Mouse (Mus musculus) midbrain, embryonic 11.5 days (tissue): ENCODE data around the gene Arhgef10l. TPM values are rescaled to one million over a fixed set of nuclear protein-coding genes. Genes with fewer than 3 reads are reported as not detected.

Experiments used
- ATAC-seq: fragments of 200-750 bp; cut with Nextera tagmentation; 2 replicates; pipeline ENCODE4 v1.8.0; 2017; ENCODE audit warnings: moderate TSS enrichment, moderate library complexity; ENCODE audit not compliant: low FRiP score
- DNase-seq: peaks from one replicate; pipeline ENCODE4 v3.0.0; 2015; ENCODE audit warnings: low spot score; ENCODE audit errors: missing footprints
- H3K27ac ChIP-seq: fragments of 300-500 bp; sonication (generic); 2 replicates; pipeline ENCODE4 v1.5.1; 2014; ENCODE audit warnings: low read depth, low read length
- H3K27me3 ChIP-seq: fragments of 300-500 bp; sonication (generic); 2 replicates; pipeline ENCODE4 v1.6.1; 2014; ENCODE audit warnings: mild to moderate bottlenecking, low read length, moderate library complexity, mixed read lengths; ENCODE audit not compliant: control insufficient read depth, insufficient read depth
- H3K36me3 ChIP-seq: fragments of 300-500 bp; sonication (generic); 2 replicates; pipeline ENCODE4 v1.6.1; 2014; ENCODE audit warnings: mild to moderate bottlenecking, low read length, moderate library complexity, mixed read lengths; ENCODE audit not compliant: control insufficient read depth, insufficient read depth
- H3K4me1 ChIP-seq: fragments of 300-500 bp; sonication (generic); 2 replicates; pipeline ENCODE4 v1.6.1; 2014; ENCODE audit warnings: low read length; ENCODE audit not compliant: control insufficient read depth, insufficient read depth
- H3K4me2 ChIP-seq: fragments of 300-500 bp; sonication (generic); 2 replicates; pipeline ENCODE4 v1.6.1; 2014; ENCODE audit warnings: mild to moderate bottlenecking, moderate library complexity
- H3K4me3 ChIP-seq: fragments of 300-500 bp; sonication (generic); 2 replicates; pipeline ENCODE4 v1.5.1; 2014; ENCODE audit warnings: low read depth, low read length
- H3K9ac ChIP-seq: fragments of 300-500 bp; sonication (generic); 2 replicates; pipeline ENCODE4 v1.6.1; 2014; ENCODE audit warnings: low read length
- H3K9me3 ChIP-seq: fragments of 300-500 bp; sonication (generic); 2 replicates; pipeline ENCODE4 v1.6.1; 2016; ENCODE audit warnings: low read length; ENCODE audit not compliant: control insufficient read depth
- WGBS: fragments of 180-500 bp; shearing (Covaris S2); extraction: QIAGEN DNeasy Blood & Tissue Kit; methylation state at CpG from one replicate; pipeline ENCODE4 v1.1.7; 2014; 5-methylcytosine and 5-hydroxymethylcytosine counted together
- polyA plus RNA-seq: library from polyadenylated mRNA; unstranded; fragments of >200 nt; fragmentation: Nextera tagmentation; extraction: Ambion mirVana; gene quantifications from 2 replicates; pipeline ENCODE4 v1.2.1, GENCODE M21; 2014

Gene Arhgef10l
- polyA plus RNA-seq, 1 experiment from 2014 or later: 18.5 TPM

GRCm38 (mm10) chr4:140684881-140685303 is 19.1 kb upstream of the Arhgef10l start:
- Histone ChIP-seq H3K27me3 (no peaks in the 10 kb centered on the region), H3K4me3 (no peak overlapping the region), H3K9ac (no peak overlapping the region), H3K4me2 (no peak overlapping the region), H3K27ac (no peak overlapping the region), H3K4me1 (peaks cover 11% of the 10 kb centered on the region), H3K9me3 (no peaks in the 10 kb centered on the region), H3K36me3 (no peaks in the 10 kb centered on the region)
- DNase-seq (no peak), ATAC-seq (no peak)
- 54% methylated on average over 6 of the region's 6 CpGs for WGBS

- ATAC-seq: no peak
- Histone ChIP-seq H3K4me1 (peaks cover 11% of the 10 kb centered on the region), H3K9me3 (no peaks in the 10 kb centered on the region), H3K4me3 (no peak overlapping the region), H3K9ac (peak overlapping the region; percentile 27), H3K4me2 (no peak overlapping the region), H3K36me3 (no peaks in the 10 kb centered on the region), H3K27ac (peak overlapping the region; percentile 6; the same call in 1 of the 2 replicates), H3K27me3 (no peaks in the 10 kb centered on the region)
- DNase-seq: no peak
- WGBS: 27% methylated on average over 16 of the region's 16 CpGs
Measured at GRCm38 (mm10) chr4:140684141-140684871, 18.5 kb upstream of the Arhgef10l start.

DNA sequence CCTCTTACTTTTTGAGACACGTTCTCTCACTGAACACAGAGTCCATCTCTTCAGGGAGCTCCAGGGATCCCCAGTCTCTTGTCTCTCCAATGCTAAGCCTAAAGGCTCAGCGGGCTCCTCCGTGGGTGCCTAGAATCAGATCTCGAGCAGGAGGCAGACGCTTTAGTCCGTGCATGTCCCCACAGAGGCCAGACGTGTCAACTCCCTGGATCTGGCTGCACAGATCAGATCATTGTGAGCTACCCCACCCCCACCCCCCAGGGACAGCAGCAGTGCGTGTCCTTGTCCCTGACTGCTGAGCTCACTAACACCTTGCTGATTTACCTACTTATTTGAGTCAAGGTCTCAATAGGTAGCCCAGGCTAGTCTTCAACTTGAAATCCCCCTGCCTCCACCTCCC is 17.8 kb upstream of the Arhgef10l start:
- Histone ChIP-seq H3K9ac (no peak overlapping the region), H3K27me3 (no peaks in the 10 kb centered on the region), H3K36me3 (no peaks in the 10 kb centered on the region), H3K4me1 (peaks cover 11% of the 10 kb centered on the region), H3K9me3 (no peaks in the 10 kb centered on the region), H3K4me3 (no peak overlapping the region), H3K4me2 (no peak overlapping the region; the same call in 1 of the 2 replicates), H3K27ac (peak overlapping the region; percentile 6; the same call in 1 of the 2 replicates)
- WGBS: 52% methylated on average over 8 of the region's 8 CpGs
- ATAC-seq (no peak), DNase-seq (no peak)

GRCm38 (mm10) chr4:140680731-140681397 is 15.1 kb upstream of the Arhgef10l start:
- ATAC-seq (no peak), DNase-seq (no peak)
- Histone ChIP-seq H3K4me3 (no peak overlapping the region), H3K27ac (no peak overlapping the region), H3K27me3 (no peaks in the 10 kb centered on the region), H3K4me2 (no peak overlapping the region), H3K36me3 (no peaks in the 10 kb centered on the region), H3K9ac (no peak overlapping the region), H3K9me3 (no peaks in the 10 kb centered on the region), H3K4me1 (peaks cover 11% of the 10 kb centered on the region)
- WGBS: 66% methylated on average over 8 of the region's 8 CpGs

GRCm38 (mm10) chr4:140679723-140680380 is 14.0 kb upstream of the Arhgef10l start:
- Histone ChIP-seq H3K9me3 (no peaks in the 10 kb centered on the region), H3K27ac (no peak overlapping the region), H3K4me3 (no peak overlapping the region), H3K36me3 (no peaks in the 10 kb centered on the region), H3K4me2 (peak overlapping the region; percentile 20; the same call in 1 of the 2 replicates), H3K27me3 (no peaks in the 10 kb centered on the region), H3K9ac (no peak overlapping the region), H3K4me1 (peaks cover 11% of the 10 kb centered on the region)
- ATAC-seq (0 out of 2 replicates have a peak, but pooled peaks have one; percentile 44), DNase-seq (peak; percentile 95)
- 32% methylated on average over 16 of the region's 18 CpGs for WGBS

- ATAC-seq (0 out of 2 replicates have a peak, but pooled peaks have one; percentile 12), DNase-seq (no peak)
- H3K9ac ChIP-seq: no peak overlapping the region
- no peaks in the 10 kb centered on the region for H3K9me3 ChIP-seq
- H3K27me3 ChIP-seq: no peaks in the 10 kb centered on the region
- no peaks in the 10 kb centered on the region for H3K36me3 ChIP-seq
- H3K27ac ChIP-seq: no peak overlapping the region
- no peak overlapping the region for H3K4me3 ChIP-seq
- 13% methylated on average over 5 of the region's 5 CpGs for WGBS
- H3K4me1 ChIP-seq: peaks cover 5% of the 10 kb centered on the region
- no peak overlapping the region for H3K4me2 ChIP-seq
Measured at GRCm38 (mm10) chr4:140679038-140679437, 13.2 kb upstream of the Arhgef10l start.

DNA sequence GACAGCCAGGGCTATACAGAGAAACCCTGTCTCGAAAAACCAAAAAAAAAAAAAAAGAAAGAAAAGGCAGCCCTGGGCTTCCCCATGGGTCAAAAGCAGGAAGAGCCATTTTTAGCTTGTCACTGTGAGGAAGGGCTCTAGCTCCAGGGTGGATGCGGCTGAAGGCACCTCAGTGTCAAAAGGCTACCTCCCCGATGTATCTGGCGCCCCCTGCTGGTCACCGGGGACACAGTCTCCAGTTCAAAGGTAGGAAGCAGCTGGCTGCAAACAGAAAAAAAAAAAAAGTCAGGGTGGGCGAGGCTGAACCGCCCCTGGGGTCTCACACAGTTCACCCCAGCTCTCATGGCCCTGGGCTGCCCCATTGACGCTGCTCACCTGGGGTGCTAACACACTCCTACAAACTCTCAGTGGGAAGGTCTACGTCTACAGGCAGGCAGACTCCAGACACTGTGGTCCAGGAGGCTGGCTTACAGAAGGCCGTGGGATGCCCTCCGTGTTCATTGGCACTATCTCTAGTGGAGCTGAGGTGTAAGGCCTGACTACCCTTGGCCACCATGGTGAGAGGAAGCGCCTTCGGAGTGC is 8.6 kb upstream of the Arhgef10l start:
- Histone ChIP-seq H3K36me3 (no peaks in the 10 kb centered on the region), H3K27me3 (no peaks in the 10 kb centered on the region), H3K27ac (no peak overlapping the region), H3K4me1 (peaks cover 4% of the 10 kb centered on the region; the same call in 1 of the 2 replicates), H3K9me3 (no peaks in the 10 kb centered on the region), H3K9ac (no peak overlapping the region), H3K4me3 (no peak overlapping the region), H3K4me2 (no peak overlapping the region)
- ATAC-seq: peak; percentile 58; the same call in 1 of the 2 replicates
- 39% methylated on average over 13 of the region's 13 CpGs for WGBS
- peak; percentile 97 for DNase-seq

GRCm38 (mm10) chr4:140673527-140674264 is 7.9 kb upstream of the Arhgef10l start:
- DNase-seq: no peak
- H3K4me2 ChIP-seq: no peak overlapping the region
- H3K27ac ChIP-seq: 0 out of 2 replicates have a peak overlapping the region, but pooled peaks have one; percentile 4
- H3K36me3 ChIP-seq: no peaks in the 10 kb centered on the region
- no peaks in the 10 kb centered on the region for H3K9me3 ChIP-seq
- H3K4me3 ChIP-seq: no peak overlapping the region
- peaks cover 4% of the 10 kb centered on the region; the same call in 1 of the 2 replicates for H3K4me1 ChIP-seq
- no peak for ATAC-seq
- no peaks in the 10 kb centered on the region for H3K27me3 ChIP-seq
- H3K9ac ChIP-seq: no peak overlapping the region; the same call in 1 of the 2 replicates
- 43% methylated on average over 12 of the region's 12 CpGs for WGBS
